Mouse (Mus musculus) E14TG2a.4 (cell line): ENCODE measurements around the gene Tas1r2.

Source experiments
- CTCF ChIP-seq: conservative IDR thresholded peaks from 2 replicates; pipeline ENCODE4 v1.5.1; 2014; ENCODE audit warnings: low read length
- NANOG ChIP-seq: IDR thresholded peaks from 2 replicates; pipeline ENCODE4 v1.6.1; 2014; ENCODE audit warnings: borderline replicate concordance, low read length, mixed read lengths
- POU5F1 ChIP-seq: IDR thresholded peaks from 2 replicates; pipeline ENCODE4 v1.6.1; 2014; ENCODE audit warnings: low read length, borderline replicate concordance

GRCm38 (mm10) chr4:139636373-139636772 lies 17.0 kb upstream of the Tas1r2 start:
- TF ChIP-seq CTCF (peak; percentile 97), NANOG (no peak), POU5F1 (no peak)
